Mouse (Mus musculus) hindlimb bud, embryonic 11.5 days (tissue): ENCODE data around the gene Apof.
"Not testable (repeated sequence)": the region's sequence is repeated elsewhere in the genome, so short reads cannot be mapped to it uniquely, and the experiment has no call there.

Experiments
- DNase-seq: peaks from one replicate; pipeline ENCODE4 v3.0.0-alpha.2; 2012; ENCODE audit warnings: low read depth, low spot score; ENCODE audit errors: extremely low spot score

Apof gene

DNA sequence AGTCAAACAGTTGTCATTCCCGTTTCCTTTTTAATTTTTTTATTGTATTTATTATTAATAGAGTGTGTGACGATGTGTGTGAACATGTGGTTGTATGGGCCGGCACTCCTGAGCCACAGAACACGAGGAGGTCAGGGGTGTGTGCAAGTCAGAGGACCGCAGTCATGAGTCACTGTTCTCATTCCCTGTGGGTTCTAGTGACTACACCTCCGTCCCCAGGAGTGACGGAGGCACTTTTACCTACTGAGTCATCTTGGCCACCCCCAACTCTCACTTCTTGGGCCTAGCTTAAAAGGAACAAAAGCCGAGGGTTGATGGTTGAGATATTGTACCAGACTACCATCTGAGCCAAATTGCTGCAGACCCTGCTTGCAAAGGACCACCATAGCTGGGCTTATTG is 12.1 kb upstream of the Apof start:
- DNase-seq, result no peak

- no peak for DNase-seq
Measured at GRCm38 (mm10) chr10:128258953-128259352, 9.5 kb upstream of the Apof start.

- DNase-seq, result no peak
Measured at GRCm38 (mm10) chr10:128259946-128260345, 8.5 kb upstream of the Apof start.

DNA sequence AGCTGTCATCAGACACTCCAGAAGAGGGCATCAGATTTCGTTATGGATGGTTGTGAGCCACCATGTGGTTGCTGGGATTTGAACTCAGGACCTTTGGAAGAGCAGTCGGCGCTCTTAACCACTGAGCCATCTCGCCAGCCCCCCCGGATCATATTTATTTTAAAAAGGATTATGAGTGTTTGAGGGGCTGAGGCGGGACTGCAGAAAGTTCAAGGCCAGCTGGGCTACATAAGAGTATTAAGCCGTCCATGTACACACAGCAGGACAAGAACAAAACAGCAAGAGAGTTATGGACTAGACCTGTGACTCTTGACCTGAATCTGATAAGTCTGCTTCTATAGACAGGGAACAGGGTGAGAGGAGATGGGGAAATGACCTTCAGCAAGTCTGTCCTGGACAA is 8.1 kb upstream of the Apof start:
- DNase-seq, result not testable (repeated sequence)

DNA sequence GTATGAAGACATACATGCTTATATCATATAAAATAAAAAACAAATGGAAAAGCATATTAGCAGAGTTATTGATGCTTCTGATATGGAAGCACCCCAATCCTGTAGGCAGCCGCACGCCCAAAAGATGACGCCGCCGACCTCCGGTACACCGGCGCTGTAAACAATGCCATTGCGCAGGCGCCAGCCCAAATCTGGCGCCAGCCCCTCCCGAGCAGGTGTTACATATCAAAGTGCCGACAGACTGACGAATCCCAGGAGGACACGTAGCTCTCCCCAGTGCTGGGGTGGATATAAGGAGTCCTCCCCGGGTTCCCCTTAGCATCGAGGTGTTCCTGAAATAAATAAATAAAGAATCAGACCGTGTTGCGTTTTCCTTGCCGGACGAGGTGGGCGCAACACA is 6.2 kb upstream of the Apof start:
- no peak for DNase-seq

DNA sequence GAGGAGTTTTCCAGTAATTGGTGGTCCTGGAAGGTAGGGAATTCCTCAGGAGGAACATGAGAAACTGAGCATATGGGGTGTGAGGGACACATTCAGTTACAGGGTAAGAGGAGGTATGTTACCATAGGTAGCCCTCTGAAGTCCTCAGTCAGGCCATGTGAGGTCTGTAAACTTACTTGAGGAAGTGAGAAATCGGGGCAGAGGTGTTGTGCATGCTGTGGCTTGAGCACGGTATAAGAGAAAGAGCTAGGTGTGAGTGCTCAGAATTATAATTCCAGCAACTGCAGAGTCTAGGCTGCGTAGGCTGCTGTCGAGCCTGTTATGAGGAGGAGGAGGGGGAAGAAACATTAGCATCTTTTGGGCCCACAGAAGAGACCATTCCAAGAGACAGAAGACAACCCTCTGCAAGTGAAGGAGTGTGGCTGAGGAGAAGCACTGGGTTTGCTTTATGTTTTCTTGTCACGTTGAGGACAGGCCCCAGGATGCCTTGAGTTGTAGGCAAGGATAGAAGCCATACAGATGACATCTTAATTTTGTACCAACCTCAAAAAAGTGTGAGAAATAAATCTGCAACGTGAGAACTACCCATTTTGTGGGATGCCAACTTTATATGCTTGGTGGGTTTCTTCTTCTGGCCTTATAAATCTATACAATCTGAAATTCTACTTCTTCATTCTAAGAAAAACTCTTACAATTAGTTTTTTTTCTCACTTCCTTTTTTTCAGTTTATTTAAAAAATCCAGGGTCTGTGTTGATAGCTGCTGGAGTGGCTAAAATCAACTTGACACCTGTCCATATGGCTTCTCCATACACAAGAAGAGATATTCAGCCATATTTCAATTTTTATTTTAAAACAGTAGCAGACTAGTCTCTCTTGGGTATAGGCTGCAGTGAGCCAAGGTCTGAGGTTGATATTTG is 4.8 kb upstream of the Apof start:
- DNase-seq, result no peak

DNA sequence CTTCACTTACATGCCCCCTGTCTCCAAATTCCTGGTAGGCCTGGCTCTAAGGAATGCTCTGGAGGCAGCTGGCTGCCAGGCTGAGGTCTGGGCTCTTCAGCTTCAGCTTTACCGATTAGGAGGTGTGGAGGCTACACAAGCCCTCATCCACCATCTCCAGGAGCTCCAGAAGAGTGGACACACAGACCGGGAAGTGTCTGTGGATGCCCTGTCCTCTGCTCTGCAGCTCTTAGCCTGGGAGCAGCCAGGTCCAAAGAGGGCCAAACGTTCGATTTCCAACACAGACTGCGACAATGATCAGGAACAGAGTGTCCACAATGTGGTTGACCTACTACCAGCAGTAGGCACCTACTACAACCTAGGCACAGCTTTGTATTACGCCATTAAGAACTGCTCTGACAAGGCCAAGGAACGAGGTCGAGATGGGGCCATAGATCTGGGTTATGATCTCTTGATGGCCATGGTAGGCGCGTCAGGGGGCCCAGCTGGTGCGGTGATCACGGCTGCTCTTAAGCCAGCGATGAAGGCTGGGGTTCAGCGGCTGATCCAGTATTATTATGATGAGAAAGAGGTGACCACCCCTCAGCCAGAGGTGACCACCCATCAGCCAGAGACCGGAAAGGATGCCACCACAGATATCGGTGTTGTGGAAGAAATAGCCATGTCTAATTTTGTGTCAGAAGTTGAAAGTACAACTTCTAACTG is 887 bp downstream of the Apof start:
- DNase-seq, result no peak

DNA sequence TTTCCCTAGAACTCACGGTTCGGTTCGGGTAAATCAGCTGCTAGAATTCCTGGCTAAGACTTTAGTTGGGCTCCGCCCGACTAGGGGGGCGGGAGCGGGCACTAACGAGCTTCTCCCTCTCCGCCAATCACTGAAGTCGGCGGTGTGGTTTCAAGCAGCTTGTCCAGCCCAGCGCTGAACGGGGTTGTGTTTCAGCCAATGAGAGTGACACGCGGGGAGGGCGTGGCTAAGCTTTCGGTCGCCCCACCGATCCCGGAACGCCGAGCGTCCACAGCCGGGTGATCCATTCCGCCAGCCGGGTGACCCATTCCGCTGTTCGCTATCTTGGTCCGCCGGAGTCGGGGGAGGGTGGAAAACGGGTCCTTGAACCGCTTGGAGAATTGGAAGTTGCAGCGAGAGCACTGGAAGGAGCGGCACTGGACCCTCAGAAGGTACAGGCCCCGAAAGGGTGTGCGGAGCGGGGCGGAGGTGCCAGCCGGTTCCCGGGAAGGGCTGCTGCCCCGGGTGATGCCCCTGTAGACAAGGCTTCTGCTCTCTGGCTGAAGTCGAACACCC is 1.9 kb downstream of the Apof start, which contains the start of gene Stat2:
Gene Stat2, plus strand, starts transcription at position 273 of the 555 bp plus-strand sequence.
- DNase-seq, result peak; percentile 93

DNA sequence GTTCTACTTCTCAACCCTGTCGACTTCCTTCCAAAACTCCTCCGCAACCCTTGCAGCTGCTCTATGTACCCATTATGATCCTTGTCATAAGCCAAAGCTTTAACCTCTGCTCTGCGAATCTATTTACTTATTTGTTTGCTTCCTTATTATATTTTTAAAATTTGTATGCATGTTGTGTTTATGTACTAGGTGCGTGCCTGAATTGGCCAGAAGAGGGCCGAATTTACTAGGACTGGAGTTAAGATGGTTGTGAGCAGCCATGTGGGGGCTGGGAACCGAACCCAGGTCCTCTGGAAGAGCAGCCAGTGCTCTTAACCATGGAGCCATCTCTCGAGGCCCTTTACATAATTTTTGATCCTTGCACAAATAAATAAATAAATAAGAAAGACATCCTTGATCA is 2.4 kb downstream of the Apof start:
- DNase-seq, result no peak

DNA sequence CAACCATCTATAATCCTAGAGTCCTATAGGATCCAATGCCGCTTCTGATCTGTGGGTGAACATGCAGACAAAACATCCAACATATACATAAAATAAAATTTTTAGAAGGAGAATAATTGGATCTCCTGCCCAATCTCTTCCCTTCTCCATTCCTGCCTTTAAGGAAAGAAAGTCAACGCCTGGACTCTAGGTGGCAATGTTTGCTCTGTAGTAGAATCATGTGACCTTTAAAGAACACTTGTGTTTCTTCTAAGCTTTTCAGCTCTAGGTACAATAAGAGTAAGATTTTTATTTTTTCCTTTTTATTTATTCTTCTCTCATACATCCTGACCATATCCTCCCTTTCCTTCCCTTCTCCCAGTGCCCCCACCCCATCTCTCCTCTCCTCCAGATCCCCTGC is 3.4 kb downstream of the Apof start:
- no peak for DNase-seq

DNA sequence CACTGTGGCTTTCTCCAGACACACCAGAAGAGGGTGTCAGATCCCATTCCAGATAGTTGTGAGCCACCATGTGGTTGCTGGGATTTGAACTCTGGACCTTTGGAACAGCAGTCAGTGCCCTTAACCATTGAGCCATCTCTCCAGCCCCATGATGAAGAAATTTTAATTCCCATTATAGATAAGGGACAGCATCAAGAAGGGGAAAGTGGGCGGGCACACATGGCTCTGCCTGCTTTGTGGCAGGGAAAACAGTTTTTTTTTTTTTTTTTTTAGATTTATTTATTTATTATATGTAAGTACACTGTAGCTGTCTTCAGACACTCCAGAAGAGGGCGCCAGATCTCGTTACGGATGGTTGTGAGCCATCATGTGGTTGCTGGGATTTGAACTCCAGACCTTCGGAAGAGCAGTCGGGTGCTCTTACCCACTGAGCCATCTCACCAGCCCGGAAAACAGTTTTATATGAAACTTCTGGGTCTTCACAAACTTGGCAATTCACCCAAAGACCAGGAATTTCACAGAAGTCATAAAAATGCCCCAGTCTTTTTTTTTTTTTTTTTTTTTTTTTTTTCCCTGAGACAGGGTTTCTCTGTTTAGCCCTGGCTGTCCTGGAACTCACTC is 4.5 kb downstream of the Apof start:
- DNase-seq, result not testable (repeated sequence)

DNA sequence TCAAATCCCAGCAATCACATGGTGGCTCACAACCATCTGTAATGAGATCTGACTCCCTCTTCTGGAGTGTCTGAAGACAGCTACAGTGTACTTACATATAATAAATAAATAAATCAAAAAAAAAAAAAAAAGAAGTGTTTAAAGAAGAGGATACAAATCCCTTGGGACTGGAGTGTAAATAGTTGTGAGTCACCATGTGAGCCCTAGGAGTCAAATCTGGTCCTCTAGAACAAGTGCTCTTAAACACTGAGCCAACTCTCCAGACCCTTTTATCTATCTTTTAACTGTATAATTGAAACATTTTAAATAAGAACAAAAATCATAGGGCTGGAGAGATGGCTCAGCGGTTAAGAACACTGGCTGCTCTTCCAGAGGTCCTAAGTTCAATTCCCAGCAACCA is 6.9 kb downstream of the Apof start:
- DNase-seq, result not testable (repeated sequence)

- DNase-seq, result no peak
Measured at GRCm38 (mm10) chr10:128278158-128278557, 9.7 kb downstream of the Apof start.

DNA sequence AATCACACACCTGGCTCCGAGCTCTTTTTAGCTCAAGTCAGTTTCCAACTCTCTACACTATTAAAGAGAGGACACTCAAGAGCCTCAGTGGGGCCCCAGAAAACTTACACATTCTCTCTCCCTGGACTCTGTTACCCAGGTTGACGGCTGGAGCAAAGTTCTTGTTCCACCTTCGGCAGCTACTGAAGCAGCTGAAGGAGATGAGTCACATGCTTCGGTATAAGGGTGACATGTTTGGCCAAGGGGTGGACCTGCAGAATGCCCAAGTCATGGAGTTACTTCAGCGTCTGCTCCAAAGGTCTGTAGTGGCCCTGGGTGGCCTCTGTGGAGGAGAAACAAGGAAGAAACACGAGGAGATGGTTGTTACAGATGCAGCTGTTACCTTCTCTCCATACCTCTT is 12.5 kb downstream of the Apof start:
- no peak for DNase-seq

DNA sequence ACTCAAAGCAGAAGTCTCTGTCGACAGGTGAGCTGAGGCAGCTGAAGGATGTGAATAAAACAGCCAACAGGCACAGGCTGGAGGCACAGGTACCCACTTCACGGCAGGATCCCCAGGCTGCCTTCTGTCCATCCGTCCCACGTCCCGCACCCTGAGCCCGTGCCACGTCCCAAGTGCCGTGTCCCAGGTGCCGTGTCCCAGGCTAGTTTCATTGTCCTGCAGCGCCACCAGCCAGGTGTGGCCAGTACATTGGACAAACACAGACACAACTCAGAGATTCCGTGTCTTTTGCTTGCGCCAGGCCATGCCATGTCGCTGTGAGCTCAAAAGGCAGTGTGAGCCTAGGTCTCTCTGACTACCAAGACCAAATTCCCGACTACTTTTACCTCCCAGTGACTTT is 13.2 kb downstream of the Apof start:
- DNase-seq, result no peak

- no peak for DNase-seq
Measured at GRCm38 (mm10) chr10:128282886-128283450, 14.5 kb downstream of the Apof start.

- DNase-seq, result peak; percentile 42
Measured at GRCm38 (mm10) chr10:128283604-128284579, 15.4 kb downstream of the Apof start.

DNA sequence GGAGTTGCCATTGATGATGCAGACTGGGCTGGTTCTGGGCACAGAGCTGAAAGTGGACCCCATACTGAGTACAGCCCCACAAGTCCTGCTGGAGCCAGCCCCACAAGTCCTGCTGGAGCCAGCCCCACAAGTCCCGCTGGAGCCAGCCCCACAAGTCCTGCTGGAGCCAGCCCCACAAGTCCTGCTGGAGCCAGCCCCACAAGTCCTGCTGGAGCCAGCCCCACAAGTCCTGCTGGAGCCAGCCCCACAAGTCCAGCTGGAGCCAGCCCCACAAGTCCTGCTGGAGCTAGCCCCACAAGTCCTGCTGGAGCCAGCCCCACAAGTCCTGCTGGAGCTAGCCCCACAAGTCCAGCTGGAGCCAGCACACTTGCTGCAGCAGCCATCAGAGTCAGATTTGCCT is 22.1 kb downstream of the Apof start:
- not testable (repeated sequence) for DNase-seq

DNA sequence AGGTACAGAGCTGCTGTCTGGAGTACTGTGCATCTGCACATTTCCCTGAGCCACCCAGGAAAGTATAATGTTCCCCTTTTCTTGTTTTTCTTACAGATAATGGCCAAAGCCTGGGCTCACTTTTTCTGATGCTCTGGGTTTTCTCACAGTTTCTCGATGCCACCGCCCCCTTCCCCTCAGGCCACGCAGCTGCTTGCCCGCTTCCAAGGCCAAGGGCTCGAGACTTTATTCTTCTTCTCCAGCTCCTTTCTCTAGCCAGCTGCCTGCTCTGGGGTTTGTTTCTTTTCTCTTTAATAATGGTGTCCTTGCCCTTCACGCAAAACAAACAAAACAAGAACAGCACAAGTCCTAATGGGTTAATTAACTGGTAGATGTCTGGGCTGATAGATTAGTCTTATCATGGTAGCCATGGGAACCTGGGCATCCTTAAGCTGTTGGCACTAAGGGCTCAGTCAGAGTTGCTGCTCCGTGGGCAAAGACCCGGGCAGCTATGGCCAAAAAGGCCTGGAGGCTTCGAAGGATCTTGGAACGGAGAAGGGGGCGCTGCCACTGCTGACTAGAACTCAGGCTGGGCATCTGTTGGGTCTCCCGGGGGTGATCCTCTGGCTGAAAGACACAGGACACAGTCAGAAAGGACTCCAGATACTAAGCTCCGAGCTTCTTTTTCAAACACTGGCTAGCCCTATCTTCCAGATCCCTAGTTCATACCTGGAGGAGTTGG is 28.1 kb downstream of the Apof start:
- no peak for DNase-seq
